Mouse (Mus musculus): ENCODE measurements around the gene Gm13078. TPM values are rescaled to one million over a fixed set of nuclear protein-coding genes. Genes with fewer than 3 reads are reported as not detected.

The Gm13078 gene
- total RNA-seq (2021) = not detected

- DNase-seq = no peak
- intact Hi-C loops (cut with DNase I) = no loop called here
Measured at GRCm38 (mm10) chr4:143719155-143719554, at the start of gene Gm13078. TSS of gene Gm13078 (plus strand) at chr4:143719455.

- intact Hi-C loops (cut with DNase I) = no loop called here
- no peak for DNase-seq
Measured at GRCm38 (mm10) chr4:143702611-143703010, 16.6 kb upstream of the Gm13078 start, which contains the start of gene Gm13089. TSS of gene Gm13089 (minus strand) at chr4:143702711.

Other genes starting within 250 kb of the Gm13078 start
- not detected for gene Gm13043, start 208.1 kb upstream of the Gm13078 start, total RNA-seq (2021)
- gene Gm13040, start 183.5 kb upstream of the Gm13078 start, total RNA-seq (2021) = not detected
- gene BC080695, start 167.8 kb upstream of the Gm13078 start, total RNA-seq (2021) = not detected
- not detected for gene Gm13057, start 167.7 kb upstream of the Gm13078 start, total RNA-seq (2021)
- not detected for gene Gm13083, start 104.5 kb upstream of the Gm13078 start, total RNA-seq (2021)
- not detected for gene Gm13088, start 62.2 kb upstream of the Gm13078 start, total RNA-seq (2021)
- gene Gm13089, start 16.7 kb upstream of the Gm13078 start, total RNA-seq (2021) = not detected
- not detected for gene Gm13023, start 69.9 kb downstream of the Gm13078 start, total RNA-seq (2021)
- gene Gm13084, start 96.6 kb downstream of the Gm13078 start, total RNA-seq (2021) = not detected
- gene Gm13103, start 127.0 kb downstream of the Gm13078 start, total RNA-seq (2021) = not detected
- not detected for gene Pramef6, start 180.9 kb downstream of the Gm13078 start, total RNA-seq (2021)
- gene Pramef25, start 231.6 kb downstream of the Gm13078 start, total RNA-seq (2021) = not detected
- not detected for gene Gm13101, start 247.5 kb downstream of the Gm13078 start, total RNA-seq (2021)

Measured in heart, postnatal 36 days (tissue).